Mouse (Mus musculus) fat pad, adult 2 months (tissue): Measurements from ENCODE around the gene Rbfox1.

Experiments used
- DNase-seq: peaks from one replicate; pipeline ENCODE4 v3.0.0-alpha.2; 2011; ENCODE audit warnings: low read depth, low spot score; ENCODE audit errors: extremely low read depth

Rbfox1 gene

GRCm38 (mm10) chr16:6791655-6792054 lies 906.5 kb downstream of the Rbfox1 start:
- DNase-seq = no peak

- no peak for DNase-seq
These were observed 921.1 kb downstream of the Rbfox1 start for GRCm38 (mm10) chr16:6806246-6806645.

GRCm38 (mm10) chr16:6807835-6808234 lies 922.7 kb downstream of the Rbfox1 start:
- DNase-seq = no peak

- no peak for DNase-seq
These were observed 928.7 kb downstream of the Rbfox1 start for GRCm38 (mm10) chr16:6813871-6814270.

- no peak for DNase-seq
These were observed 936.6 kb downstream of the Rbfox1 start for GRCm38 (mm10) chr16:6821741-6822140.

GRCm38 (mm10) chr16:6829892-6830524 lies 944.9 kb downstream of the Rbfox1 start:
- DNase-seq = no peak

GRCm38 (mm10) chr16:6833486-6833885 lies 948.3 kb downstream of the Rbfox1 start:
- no peak for DNase-seq

- DNase-seq = no peak
These were observed 949.9 kb downstream of the Rbfox1 start for GRCm38 (mm10) chr16:6835051-6835450.

GRCm38 (mm10) chr16:6839299-6839995 lies 954.3 kb downstream of the Rbfox1 start:
- no peak for DNase-seq

GRCm38 (mm10) chr16:6840007-6840406 lies 954.9 kb downstream of the Rbfox1 start:
- DNase-seq = no peak

- no peak for DNase-seq
These were observed 955.3 kb downstream of the Rbfox1 start for GRCm38 (mm10) chr16:6840461-6840860.

- no peak for DNase-seq
These were observed 957.1 kb downstream of the Rbfox1 start for GRCm38 (mm10) chr16:6842066-6842785.

- DNase-seq = no peak
These were observed 959.5 kb downstream of the Rbfox1 start for GRCm38 (mm10) chr16:6844659-6845058.

- DNase-seq = no peak
These were observed 966.2 kb downstream of the Rbfox1 start for GRCm38 (mm10) chr16:6851393-6851792.

GRCm38 (mm10) chr16:6853796-6854195 lies 968.6 kb downstream of the Rbfox1 start:
- no peak for DNase-seq

- DNase-seq = no peak
These were observed 976.5 kb downstream of the Rbfox1 start for GRCm38 (mm10) chr16:6861656-6862055.

- no peak for DNase-seq
These were observed 997.7 kb downstream of the Rbfox1 start for GRCm38 (mm10) chr16:6882683-6883430.

GRCm38 (mm10) chr16:6883798-6884197 lies 998.6 kb downstream of the Rbfox1 start:
- no peak for DNase-seq

- no peak for DNase-seq
These were observed 1000.5 kb downstream of the Rbfox1 start for GRCm38 (mm10) chr16:6885617-6886016.

- DNase-seq = no peak
These were observed 1004.1 kb downstream of the Rbfox1 start for GRCm38 (mm10) chr16:6889221-6889620.

GRCm38 (mm10) chr16:6897734-6898133 lies 1012.6 kb downstream of the Rbfox1 start:
- no peak for DNase-seq
